Mouse (Mus musculus): ENCODE results near the gene Rnf213.
A peak's percentile ranks its signal among the peaks of the same experiment; 100 is the strongest.

Gene Rnf213

GRCm38 (mm10) chr11:119516677-119517361, 123.9 kb downstream of the Rnf213 start:
- DNase-seq: no peak

GRCm38 (mm10) chr11:119519387-119519786, 126.5 kb downstream of the Rnf213 start:
- no peak for DNase-seq

- no peak for DNase-seq
Observed at GRCm38 (mm10) chr11:119520005-119520712, 127.3 kb downstream of the Rnf213 start.

GRCm38 (mm10) chr11:119520713-119521063, 127.8 kb downstream of the Rnf213 start:
- DNase-seq: no peak

GRCm38 (mm10) chr11:119521920-119522710, 129.2 kb downstream of the Rnf213 start:
- DNase-seq: no peak

- DNase-seq: no peak
Observed at GRCm38 (mm10) chr11:119522779-119523178, 129.9 kb downstream of the Rnf213 start.

GRCm38 (mm10) chr11:119523392-119523791, 130.5 kb downstream of the Rnf213 start:
- DNase-seq: no peak

GRCm38 (mm10) chr11:119524545-119524949, 131.6 kb downstream of the Rnf213 start:
- DNase-seq: peak; percentile 77 to 83

GRCm38 (mm10) chr11:119526068-119526966, 133.4 kb downstream of the Rnf213 start:
- DNase-seq: no peak

GRCm38 (mm10) chr11:119528930-119529329, 136.0 kb downstream of the Rnf213 start:
- no peak for DNase-seq

GRCm38 (mm10) chr11:119532460-119532859, 139.6 kb downstream of the Rnf213 start:
- no peak for DNase-seq

GRCm38 (mm10) chr11:119533745-119534144, 140.8 kb downstream of the Rnf213 start:
- no peak for DNase-seq
